Comparison of ENCODE assay signal across 14 mouse cellular contexts in the genomic region with DNA sequence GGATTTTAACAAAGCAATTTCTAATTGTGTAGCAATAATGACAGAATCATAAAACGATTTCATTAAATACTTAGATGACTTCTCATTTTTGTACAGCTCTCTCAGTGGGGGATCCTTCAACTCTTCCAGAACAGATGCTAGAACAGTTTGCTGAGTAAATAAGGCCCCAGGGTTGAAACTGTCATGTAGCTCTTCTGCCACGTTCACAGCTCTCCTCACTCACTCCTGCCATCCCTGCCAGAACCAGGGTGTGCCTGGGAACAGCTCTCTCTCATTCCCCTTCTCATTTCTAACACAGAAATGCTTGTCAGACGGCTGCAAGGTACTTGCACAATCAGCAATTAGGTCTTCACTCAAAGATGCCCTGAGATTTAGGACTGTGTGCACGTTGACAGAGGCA.
"Had no signal": no experiment of that assay in that cellular context is flagged by ENCODE, and none has a peak within 500 bp of the region (broad histone marks: within the 10 kb centered on the region; RNA-seq: fewer than 3 reads in every experiment).

No protein-coding gene starts in this region.

- H3K27ac ChIP-seq: limb, embryonic 12.5 days; liver, embryonic 15.5 days; midbrain, embryonic 13.5 days; neural tube, embryonic 12.5 days had no signal

- H3K4me2 ChIP-seq: limb, embryonic 12.5 days; liver, embryonic 11.5 days; liver, embryonic 15.5 days; midbrain, embryonic 13.5 days; neural tube, embryonic 12.5 days had no signal

- DNase-seq: kidney, postnatal 25 days; lung, adult 2 months; lung, postnatal 36 days; retina, postnatal 1 day; right cerebral cortex, postnatal 4 days; spleen, adult 18-20 months; thymus, adult 18-20 months; thymus, postnatal 14 days had no signal

- H3K9me3 ChIP-seq: limb, embryonic 12.5 days; liver, embryonic 15.5 days; midbrain, embryonic 13.5 days; neural tube, embryonic 12.5 days had no signal

- H3K4me1 ChIP-seq: limb, embryonic 12.5 days; liver, embryonic 15.5 days; midbrain, embryonic 13.5 days; neural tube, embryonic 12.5 days had no signal

- H3K27me3 ChIP-seq: limb, embryonic 12.5 days; liver, embryonic 15.5 days; midbrain, embryonic 13.5 days; neural tube, embryonic 12.5 days had no signal

- H3K9ac ChIP-seq: limb, embryonic 12.5 days; liver, embryonic 15.5 days; midbrain, embryonic 13.5 days; neural tube, embryonic 12.5 days had no signal

- H3K4me3 ChIP-seq: limb, embryonic 12.5 days; liver, embryonic 15.5 days; midbrain, embryonic 13.5 days; neural tube, embryonic 12.5 days had no signal

- ATAC-seq: lung, postnatal 0 days; midbrain, embryonic 13.5 days had no signal
